Mouse (Mus musculus) C2C12 (cell line): ENCODE results near the gene Tmbim1. TPM values are rescaled to one million over a fixed set of nuclear protein-coding genes. Genes with fewer than 3 reads are reported as not detected.

ENCODE experiments used
- H3K27me3 ChIP-seq: one replicate; pipeline ENCODE4 v1.6.1; 2011; ENCODE audit not compliant: control insufficient read depth, insufficient read depth, insufficient read length
- H3K36me3 ChIP-seq: one replicate; pipeline ENCODE4 v1.6.1; 2011; ENCODE audit not compliant: control insufficient read depth, insufficient read depth
- H3K4me3 ChIP-seq: one replicate; pipeline ENCODE4 v1.5.1; 2011; ENCODE audit warnings: mild to moderate bottlenecking, control low read depth; ENCODE audit not compliant: poor library complexity, insufficient read depth, severe bottlenecking
- H3K79me2 ChIP-seq: one replicate; pipeline ENCODE4 v1.6.1; 2011; ENCODE audit not compliant: control insufficient read depth, insufficient read depth
- H3K79me3 ChIP-seq: one replicate; pipeline ENCODE4 v1.6.1; 2011; ENCODE audit warnings: low read depth, control low read depth
- H3ac ChIP-seq: one replicate; pipeline ENCODE3; 2011; ENCODE audit warnings: low read depth; ENCODE audit not compliant: control insufficient read depth, insufficient read length
- CEBPB ChIP-seq: IDR thresholded peaks from one replicate; pipeline ENCODE4 v1.6.1; 2011; ENCODE audit warnings: low read depth, mild to moderate bottlenecking, control low read depth, moderate library complexity
- CTCF ChIP-seq: IDR thresholded peaks from one replicate; pipeline ENCODE4 v1.5.1; 2011; ENCODE audit not compliant: control insufficient read depth, insufficient read depth, insufficient read length
- FOSL1 ChIP-seq: IDR thresholded peaks from one replicate; pipeline ENCODE4 v1.8.0; 2011; ENCODE audit warnings: mild to moderate bottlenecking, low read length; ENCODE audit not compliant: poor library complexity, insufficient read depth, severe bottlenecking
- MAX ChIP-seq: IDR thresholded peaks from one replicate; pipeline ENCODE4 v1.6.1; 2011; ENCODE audit warnings: mild to moderate bottlenecking, control low read depth
- MYOD1 ChIP-seq: IDR thresholded peaks from one replicate; pipeline ENCODE4 v1.6.1; 2011; ENCODE audit warnings: low read depth; ENCODE audit not compliant: control insufficient read depth, insufficient read length
- MYOG ChIP-seq: IDR thresholded peaks from one replicate; pipeline ENCODE4 v1.6.1; 2011; ENCODE audit not compliant: control insufficient read depth, insufficient read length; ENCODE audit errors: extremely low read depth
- USF1 ChIP-seq: IDR thresholded peaks from one replicate; pipeline ENCODE4 v1.6.1; 2011; ENCODE audit warnings: low read depth, mild to moderate bottlenecking, control low read depth, moderate library complexity
- long read RNA-seq, 2 experiments: library from polyadenylated mRNA; unstranded; transcript quantifications; one replicate each; pipeline ENCODE4 v2.0.0; 2019 to 2020
- polyA plus RNA-seq: library from polyadenylated mRNA; unstranded; fragments of >200 nt; fragmentation: generic; extraction: Trizol; gene quantifications from one replicate; pipeline ENCODE4 v1.2.1, GENCODE M21; 2012; ENCODE audit warnings: missing spikeins

The Tmbim1 gene
- polyA plus RNA-seq, result 38.1 TPM
- long read RNA-seq, experiment 1, full-length matches to known transcripts, result 89 of 106 reads
- long read RNA-seq, experiment 1, partial matches to known transcripts, result 0 of 106 reads
- long read RNA-seq, experiment 1, other reads (novel, unspliced or antisense), result 17 of 106 reads
- long read RNA-seq, experiment 2, full-length matches to known transcripts, result 192 of 226 reads
- long read RNA-seq, experiment 2, partial matches to known transcripts, result 10 of 226 reads
- long read RNA-seq, experiment 2, other reads (novel, unspliced or antisense), result 24 of 226 reads

DNA sequence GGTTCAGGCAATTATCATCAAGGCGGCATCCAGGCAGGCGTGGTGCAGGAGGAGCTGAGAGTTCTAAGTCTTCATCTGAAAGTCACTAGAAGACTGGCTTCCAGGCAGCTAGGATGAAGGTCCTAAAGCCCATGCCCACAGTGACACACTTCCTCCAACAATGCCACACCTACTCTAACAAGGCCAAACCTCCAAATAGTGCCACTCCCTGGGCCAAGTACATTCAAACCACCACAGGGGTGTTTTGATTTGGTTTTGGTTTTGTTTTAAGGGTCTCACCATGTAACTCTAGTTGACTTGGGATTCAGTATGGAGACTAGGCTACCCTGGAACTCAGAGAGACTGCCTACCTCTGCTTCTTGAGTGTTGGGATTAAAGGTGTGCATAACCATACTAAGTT lies at the start of gene Tmbim1:
TSS of gene Tmbim1 (minus strand) at position 101 of the 400 bp plus-strand sequence.
- H3K4me3 ChIP-seq, result peak within 1 kb of the TSS; percentile 47
- H3ac ChIP-seq, result no peak within 1 kb of the TSS
- no peak for TF ChIP-seq USF1
- TF ChIP-seq MAX, result no peak
- TF ChIP-seq MYOG, result no peak
- no peak for TF ChIP-seq CEBPB
- no peak for TF ChIP-seq CTCF
- no peak for TF ChIP-seq FOSL1
- TF ChIP-seq MYOD1, result no peak
- peaks cover 26% of the 10 kb centered on the region for H3K79me3 ChIP-seq
- peaks cover 35% of the 10 kb centered on the region for H3K79me2 ChIP-seq
- H3K27me3 ChIP-seq, result no peaks in the 10 kb centered on the region
- no peaks in the 10 kb centered on the region for H3K36me3 ChIP-seq

DNA sequence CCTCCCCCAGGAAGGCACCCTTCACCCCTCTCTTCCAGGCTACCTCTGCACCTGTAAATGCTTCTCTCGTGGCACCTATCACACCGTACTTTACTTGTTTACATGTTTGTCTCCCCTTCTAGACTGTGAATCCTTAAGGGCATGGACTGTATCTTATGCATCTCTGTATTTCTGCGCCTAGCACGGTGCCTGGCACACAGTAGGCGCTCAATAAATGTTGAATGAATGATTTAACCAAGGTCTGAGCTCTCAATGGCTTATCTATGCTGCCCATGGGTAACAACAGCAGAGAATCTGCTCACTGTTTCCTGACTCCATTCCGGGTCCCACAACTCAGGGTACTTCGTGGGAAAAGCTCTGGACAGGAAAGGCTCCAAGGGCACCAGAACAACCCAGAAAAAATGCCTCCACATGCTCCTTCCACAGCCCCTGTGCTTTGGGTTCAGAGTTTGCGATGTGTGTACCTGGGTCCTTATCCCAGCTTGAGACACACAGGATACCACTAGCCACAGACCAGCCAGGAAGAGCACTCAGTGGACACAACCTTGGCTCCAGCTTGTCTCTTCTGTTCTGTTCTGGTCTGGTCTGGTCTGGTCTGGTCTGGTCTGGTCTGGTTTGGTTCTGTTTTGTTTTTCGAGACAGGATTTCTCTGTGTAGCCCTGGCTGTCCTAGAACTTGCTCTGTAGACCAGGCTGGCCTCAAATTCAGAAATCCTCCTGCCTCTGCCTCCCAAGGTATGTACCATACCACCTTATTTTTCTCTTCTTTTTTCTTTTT lies 48.2 kb upstream of the Tmbim1 start:
- no peaks in the 10 kb centered on the region for H3K79me2 ChIP-seq
- no peaks in the 10 kb centered on the region for H3K79me3 ChIP-seq
- TF ChIP-seq MYOD1, result no peak
- no peak for TF ChIP-seq MAX
- no peak for TF ChIP-seq MYOG
- TF ChIP-seq FOSL1, result no peak
- no peak for TF ChIP-seq CTCF
- TF ChIP-seq CEBPB, result no peak
- TF ChIP-seq USF1, result no peak
- no peak overlapping the region for H3ac ChIP-seq
- no peaks in the 10 kb centered on the region for H3K36me3 ChIP-seq
- no peaks in the 10 kb centered on the region for H3K27me3 ChIP-seq
- H3K4me3 ChIP-seq, result no peak overlapping the region

- Histone ChIP-seq H3K36me3 (no peaks in the 10 kb centered on the region), H3K79me2 (no peaks in the 10 kb centered on the region), H3ac (no peak overlapping the region), H3K27me3 (no peaks in the 10 kb centered on the region), H3K4me3 (no peak overlapping the region), H3K79me3 (no peaks in the 10 kb centered on the region)
- TF ChIP-seq CTCF, result no peak
- TF ChIP-seq MAX, result no peak
- no peak for TF ChIP-seq FOSL1
- TF ChIP-seq USF1, result no peak
- TF ChIP-seq CEBPB, result no peak
- TF ChIP-seq MYOD1, result no peak
- no peak for TF ChIP-seq MYOG
These were observed 47.2 kb upstream of the Tmbim1 start for GRCm38 (mm10) chr1:74352532-74353096.

GRCm38 (mm10) chr1:74351185-74351769 lies 45.9 kb upstream of the Tmbim1 start:
- Histone ChIP-seq H3ac (no peak overlapping the region), H3K36me3 (no peaks in the 10 kb centered on the region), H3K27me3 (no peaks in the 10 kb centered on the region), H3K79me2 (no peaks in the 10 kb centered on the region), H3K79me3 (no peaks in the 10 kb centered on the region), H3K4me3 (no peak overlapping the region)
- TF ChIP-seq CTCF, result no peak
- no peak for TF ChIP-seq MYOD1
- no peak for TF ChIP-seq FOSL1

GRCm38 (mm10) chr1:74344163-74344916 lies 38.9 kb upstream of the Tmbim1 start:
- Histone ChIP-seq H3K4me3 (no peak overlapping the region), H3K79me2 (no peaks in the 10 kb centered on the region), H3K79me3 (no peaks in the 10 kb centered on the region), H3ac (no peak overlapping the region), H3K27me3 (no peaks in the 10 kb centered on the region), H3K36me3 (no peaks in the 10 kb centered on the region)
- TF ChIP-seq MYOG (no peak), MYOD1 (no peak), CEBPB (no peak), MAX (no peak), CTCF (no peak), FOSL1 (no peak), USF1 (no peak)
